Mouse (Mus musculus): ENCODE measurements around the gene Adamts9. TPM values are rescaled to one million over a fixed set of nuclear protein-coding genes. Genes with fewer than 3 reads are reported as not detected.

Gene Adamts9
- polyA plus RNA-seq, 1 experiment from 2014 or later: 1.9 TPM

DNA sequence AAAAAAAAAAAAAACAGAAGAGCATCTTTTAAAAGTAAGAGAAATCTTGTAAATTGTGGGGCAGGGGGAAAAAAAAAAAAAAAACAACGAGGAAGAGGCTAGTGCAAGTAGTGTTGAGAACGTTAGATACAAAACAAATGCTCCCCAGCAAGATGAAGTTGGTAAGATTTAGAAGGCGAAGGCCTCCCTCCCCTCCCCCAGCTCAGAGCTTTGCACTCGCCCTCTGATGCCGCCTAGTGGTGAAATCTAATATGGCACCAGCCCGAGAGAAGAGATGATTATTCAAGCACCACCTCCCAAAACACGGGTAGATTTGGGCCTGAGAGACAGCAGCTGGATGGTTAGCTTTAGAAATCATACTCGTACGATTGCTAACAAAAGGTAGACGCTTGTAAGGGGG is 215.2 kb downstream of the Adamts9 start:
- H3K36me3 ChIP-seq: no peaks in the 10 kb centered on the region
- DNase-seq (ENCODE audit: low spot score): peak; percentile 85
- no peaks in the 10 kb centered on the region for H3K9me3 ChIP-seq (replicated peaks)
- H3K4me3 ChIP-seq: peak overlapping the region; percentile 11; the same call in 1 of the 2 replicates
- H3K27ac ChIP-seq (replicated peaks): peak overlapping the region; percentile 77
- peaks cover 37% of the 10 kb centered on the region for H3K4me1 ChIP-seq
- WGBS: 2% methylated on average over 10 of the region's 10 CpGs
- H3K27me3 ChIP-seq (ENCODE audit: low read depth, poor library complexity, severe bottlenecking): peaks cover 8% of the 10 kb centered on the region; the same call in 1 of the 2 replicates

DNA sequence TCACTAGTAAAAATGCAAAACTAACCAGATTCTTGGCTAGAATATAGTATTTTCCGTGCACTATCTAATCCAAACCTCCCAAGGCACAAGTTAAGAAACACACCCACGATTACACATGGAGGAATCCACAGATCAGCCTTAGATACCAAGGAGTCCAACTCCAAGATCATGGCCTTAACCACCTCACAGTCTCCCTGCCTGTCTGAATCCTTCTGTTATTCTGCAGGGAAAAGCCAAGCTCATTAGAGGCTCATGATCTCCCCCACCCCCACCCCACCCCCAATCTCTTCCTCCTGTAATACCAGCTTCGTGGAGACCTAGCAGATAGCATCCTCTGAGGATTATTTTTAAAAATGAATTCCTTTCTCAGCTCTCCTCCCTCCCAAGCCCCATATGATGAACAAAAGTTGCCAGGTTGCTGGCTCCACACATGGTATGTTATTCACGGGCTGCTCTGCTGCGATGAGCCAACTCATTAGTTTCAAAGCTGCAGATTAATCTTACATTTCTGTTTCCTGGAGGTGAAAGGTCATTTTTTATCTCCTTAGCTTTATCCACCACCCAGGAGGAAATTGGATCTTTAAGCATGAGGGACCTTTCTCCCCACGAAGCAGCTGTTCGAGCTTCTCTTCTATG is 215.8 kb downstream of the Adamts9 start:
- H3K27ac ChIP-seq (replicated peaks): peak overlapping the region; percentile 23
- 14% methylated on average over 7 of the region's 7 CpGs for WGBS
- H3K9me3 ChIP-seq (replicated peaks): no peaks in the 10 kb centered on the region
- no peaks in the 10 kb centered on the region for H3K36me3 ChIP-seq
- DNase-seq (ENCODE audit: low spot score): no peak
- H3K4me3 ChIP-seq: no peak overlapping the region
- H3K4me1 ChIP-seq: peaks cover 37% of the 10 kb centered on the region
- H3K27me3 ChIP-seq (ENCODE audit: low read depth, poor library complexity, severe bottlenecking): peaks cover 8% of the 10 kb centered on the region; the same call in 1 of the 2 replicates

DNA sequence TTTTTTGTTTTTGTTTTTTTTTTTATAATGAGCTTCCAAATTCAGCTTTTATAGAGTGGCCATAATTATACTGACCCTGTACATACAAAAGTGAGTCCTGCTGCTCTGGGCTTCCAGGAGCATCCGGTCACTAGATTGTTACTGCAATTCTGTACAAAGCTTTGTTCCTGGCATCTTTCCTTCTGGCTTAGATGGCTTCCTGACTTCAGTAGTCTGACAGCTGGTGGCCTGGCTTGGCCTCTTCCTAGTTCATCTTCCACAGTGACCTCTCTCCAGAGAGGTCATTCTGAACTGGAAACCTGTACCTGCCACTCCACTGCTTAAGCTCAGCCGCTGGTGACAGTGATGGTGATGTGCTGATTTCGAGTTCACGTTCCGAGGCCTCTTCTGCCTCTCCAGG is 217.2 kb downstream of the Adamts9 start:
- Histone ChIP-seq H3K4me3 (no peak overlapping the region), H3K36me3 (no peaks in the 10 kb centered on the region), H3K27ac (replicated peaks) (no peak overlapping the region), H3K4me1 (peaks cover 37% of the 10 kb centered on the region), H3K27me3 (ENCODE audit: low read depth, poor library complexity, severe bottlenecking) (peaks cover 8% of the 10 kb centered on the region; the same call in 1 of the 2 replicates), H3K9me3 (replicated peaks) (no peaks in the 10 kb centered on the region)
- DNase-seq (ENCODE audit: low spot score): no peak
- 80% methylated on average over 5 of the region's 5 CpGs for WGBS

DNA sequence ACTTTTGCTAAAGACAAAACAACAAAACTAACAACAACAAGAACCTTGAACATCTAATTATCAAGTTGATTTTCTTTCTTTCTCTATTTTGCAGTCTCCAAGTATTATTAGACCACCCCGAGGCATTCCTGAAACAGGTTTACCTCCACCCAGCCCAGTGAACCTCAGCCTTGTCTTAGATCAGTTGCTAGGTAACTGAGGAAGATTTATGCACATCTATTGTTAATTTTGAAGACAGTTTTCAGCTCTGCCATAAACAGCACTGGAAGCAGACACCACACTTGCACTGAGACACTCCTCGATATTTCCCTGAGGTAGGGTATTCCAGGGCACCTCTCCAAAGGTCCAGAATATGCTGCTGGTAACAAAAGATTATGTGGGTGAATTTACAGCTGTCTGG is 218.9 kb downstream of the Adamts9 start:
- Histone ChIP-seq H3K36me3 (no peaks in the 10 kb centered on the region), H3K4me3 (no peak overlapping the region), H3K27me3 (ENCODE audit: low read depth, poor library complexity, severe bottlenecking) (peaks cover 8% of the 10 kb centered on the region; the same call in 1 of the 2 replicates), H3K27ac (replicated peaks) (no peak overlapping the region), H3K4me1 (peaks cover 37% of the 10 kb centered on the region), H3K9me3 (replicated peaks) (no peaks in the 10 kb centered on the region)
- 81% methylated on average over 2 of the region's 2 CpGs for WGBS
- no peak for DNase-seq (ENCODE audit: low spot score)

Other genes with a start within 250 kb of the Adamts9 start
- 3.0 and 5.7 TPM in 2 replicates for gene Prickle2, start 237.3 kb downstream of the Adamts9 start, polyA plus RNA-seq (2016; fragmentation: Nextera tagmentation; extraction: Ambion mirVana)
- 0.68 and 1.5 TPM in 2 replicates for gene A730049H05Rik, start 127.0 kb downstream of the Adamts9 start, polyA plus RNA-seq (2016; fragmentation: Nextera tagmentation; extraction: Ambion mirVana)
- gene Gm15737, start 74.1 kb downstream of the Adamts9 start, polyA plus RNA-seq (2016; fragmentation: Nextera tagmentation; extraction: Ambion mirVana): not detected in 2 replicates